Mouse (Mus musculus) kidney, postnatal 0 days (tissue): ENCODE data around the gene Dnaic2. TPM values are rescaled to one million over a fixed set of nuclear protein-coding genes. Genes with fewer than 3 reads are reported as not detected.
A peak's percentile ranks its signal among the peaks of the same experiment; 100 is the strongest.

Experiments used
- ATAC-seq: fragments of 200-750 bp; cut with Nextera tagmentation; replicated peaks from 2 replicates; pipeline ENCODE4 v1.8.0; 2017; ENCODE audit warnings: low read depth, moderate number of reproducible peaks, moderate TSS enrichment, moderate library complexity; ENCODE audit not compliant: low FRiP score
- DNase-seq: peaks from one replicate; pipeline ENCODE4 v3.0.0-alpha.2; 2016; ENCODE audit warnings: low spot score
- H3K27ac ChIP-seq: fragments of 300-500 bp; sonication (generic); 2 replicates; pipeline ENCODE4 v1.5.1; 2014; ENCODE audit warnings: mild to moderate bottlenecking
- H3K27me3 ChIP-seq: fragments of 300-500 bp; sonication (generic); 2 replicates; pipeline ENCODE4 v1.6.1; 2014; ENCODE audit warnings: low read length, mixed read lengths; ENCODE audit not compliant: insufficient read depth
- H3K36me3 ChIP-seq: fragments of 300-500 bp; sonication (generic); 2 replicates; pipeline ENCODE4 v1.6.1; 2014; ENCODE audit warnings: low read length, mixed read lengths; ENCODE audit not compliant: insufficient read depth
- H3K4me1 ChIP-seq: fragments of 300-500 bp; sonication (generic); replicated peaks from 2 replicates; pipeline ENCODE4 v1.6.1; 2014; ENCODE audit warnings: antibody characterized with exemption, low read length, mixed read lengths; ENCODE audit not compliant: insufficient read depth
- H3K4me2 ChIP-seq: fragments of 300-500 bp; sonication (generic); 2 replicates; pipeline ENCODE4 v1.6.1; 2014; ENCODE audit warnings: mild to moderate bottlenecking, low read length, moderate library complexity, mixed read lengths
- H3K4me3 ChIP-seq: fragments of 300-500 bp; sonication (generic); replicated peaks from 2 replicates; pipeline ENCODE4 v1.5.1; 2014; ENCODE audit warnings: low read depth, low read length
- H3K9ac ChIP-seq: fragments of 300-500 bp; sonication (generic); 2 replicates; pipeline ENCODE4 v1.6.1; 2014; ENCODE audit warnings: low read depth, low read length
- H3K9me3 ChIP-seq: fragments of 300-500 bp; sonication (generic); replicated peaks from 2 replicates; pipeline ENCODE4 v1.6.1; 2016; ENCODE audit warnings: low read length, inconsistent platforms, mixed read lengths
- CTCF ChIP-seq: IDR thresholded peaks from 2 replicates; pipeline ENCODE4 v1.5.1; 2016; ENCODE audit warnings: antibody characterized with exemption, low read depth, mild to moderate bottlenecking, moderate library complexity
- WGBS: fragments of 180-500 bp; shearing (Covaris S2); extraction: QIAGEN DNeasy Blood & Tissue Kit; methylation state at CpG from one replicate; pipeline ENCODE4 v1.1.7; 2014; 5-methylcytosine and 5-hydroxymethylcytosine counted together
- polyA plus RNA-seq: library from polyadenylated mRNA; unstranded; fragments of >200 nt; fragmentation: Nextera tagmentation; extraction: Ambion mirVana; gene quantifications from 2 replicates; pipeline ENCODE4 v1.2.1, GENCODE M21; 2015

Dnaic2 gene
- polyA plus RNA-seq, 1 experiment from 2014 or later: 0.43 TPM

GRCm38 (mm10) chr11:114724787-114725590, 2.2 kb upstream of the Dnaic2 start:
- Histone ChIP-seq H3K9me3 (no peaks in the 10 kb centered on the region), H3K4me3 (no peak overlapping the region), H3K36me3 (no peaks in the 10 kb centered on the region), H3K4me1 (0 out of 2 replicates have a peak, but pooled peaks cover 4% of the 10 kb centered on the region), H3K4me2 (no peak overlapping the region), H3K9ac (no peak overlapping the region), H3K27ac (no peak overlapping the region), H3K27me3 (no peaks in the 10 kb centered on the region)
- TF ChIP-seq CTCF: no peak
- 47% methylated on average over 11 of the region's 11 CpGs for WGBS
- ATAC-seq (no peak), DNase-seq (peak; percentile 47)

DNA sequence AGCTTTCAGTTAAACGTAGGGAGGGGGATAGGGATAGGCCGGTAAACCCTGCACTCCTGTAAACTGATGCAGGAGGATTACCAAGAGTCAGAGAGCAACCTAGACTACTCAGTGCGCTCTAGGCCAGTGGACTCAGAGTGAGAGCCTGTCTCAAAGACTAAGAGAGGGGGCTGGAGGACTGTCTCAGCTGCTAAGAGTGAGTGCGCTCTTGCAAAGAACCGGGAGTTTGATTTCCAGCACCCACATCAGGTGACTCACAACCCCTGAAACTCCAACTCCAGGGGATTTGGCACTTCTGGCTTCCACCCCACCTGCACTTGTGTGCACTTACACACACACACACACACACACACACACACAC, 598 bp downstream of the Dnaic2 start:
- Histone ChIP-seq H3K4me1 (0 out of 2 replicates have a peak, but pooled peaks cover 4% of the 10 kb centered on the region), H3K4me3 (no peak overlapping the region), H3K36me3 (no peaks in the 10 kb centered on the region), H3K9ac (0 out of 2 replicates have a peak overlapping the region, but pooled peaks have one; percentile 13), H3K27ac (no peak overlapping the region), H3K9me3 (no peaks in the 10 kb centered on the region), H3K27me3 (no peaks in the 10 kb centered on the region), H3K4me2 (peak overlapping the region; percentile 50)
- TF ChIP-seq CTCF: no peak
- DNase-seq (no peak), ATAC-seq (no peak)
- WGBS: 31% methylated on average over 5 of the region's 5 CpGs

- Histone ChIP-seq H3K4me3 (no peak overlapping the region), H3K36me3 (no peaks in the 10 kb centered on the region), H3K9me3 (no peaks in the 10 kb centered on the region), H3K27ac (no peak overlapping the region), H3K27me3 (no peaks in the 10 kb centered on the region), H3K9ac (no peak overlapping the region), H3K4me2 (no peak overlapping the region), H3K4me1 (0 out of 2 replicates have a peak, but pooled peaks cover 4% of the 10 kb centered on the region)
- no peak for DNase-seq
- no peak for ATAC-seq
- WGBS: 54% methylated on average over 5 of the region's 5 CpGs
- no peak for TF ChIP-seq CTCF
These were observed 1.1 kb downstream of the Dnaic2 start for GRCm38 (mm10) chr11:114728333-114728732.

- WGBS: 48% methylated on average over 6 of the region's 6 CpGs
- Histone ChIP-seq H3K4me3 (no peak overlapping the region), H3K9ac (no peak overlapping the region), H3K9me3 (no peaks in the 10 kb centered on the region), H3K4me1 (0 out of 2 replicates have a peak, but pooled peaks cover 4% of the 10 kb centered on the region), H3K27me3 (no peaks in the 10 kb centered on the region), H3K4me2 (no peak overlapping the region), H3K36me3 (no peaks in the 10 kb centered on the region), H3K27ac (no peak overlapping the region)
- DNase-seq: no peak
- peak; percentile 19; the same call in 1 of the 2 replicates for TF ChIP-seq CTCF
- no peak for ATAC-seq
These were observed 2.7 kb downstream of the Dnaic2 start for GRCm38 (mm10) chr11:114729832-114730363.

GRCm38 (mm10) chr11:114731711-114732110, 4.5 kb downstream of the Dnaic2 start:
- ATAC-seq (no peak), DNase-seq (no peak)
- Histone ChIP-seq H3K9me3 (no peaks in the 10 kb centered on the region), H3K4me3 (no peak overlapping the region), H3K36me3 (no peaks in the 10 kb centered on the region), H3K4me1 (0 out of 2 replicates have a peak, but pooled peaks cover 4% of the 10 kb centered on the region), H3K9ac (no peak overlapping the region), H3K27ac (no peak overlapping the region), H3K27me3 (no peaks in the 10 kb centered on the region), H3K4me2 (no peak overlapping the region)
- TF ChIP-seq CTCF: 0 out of 2 replicates have a peak, but pooled peaks have one; percentile 9
- 68% methylated on average over 4 of the region's 4 CpGs for WGBS

DNA sequence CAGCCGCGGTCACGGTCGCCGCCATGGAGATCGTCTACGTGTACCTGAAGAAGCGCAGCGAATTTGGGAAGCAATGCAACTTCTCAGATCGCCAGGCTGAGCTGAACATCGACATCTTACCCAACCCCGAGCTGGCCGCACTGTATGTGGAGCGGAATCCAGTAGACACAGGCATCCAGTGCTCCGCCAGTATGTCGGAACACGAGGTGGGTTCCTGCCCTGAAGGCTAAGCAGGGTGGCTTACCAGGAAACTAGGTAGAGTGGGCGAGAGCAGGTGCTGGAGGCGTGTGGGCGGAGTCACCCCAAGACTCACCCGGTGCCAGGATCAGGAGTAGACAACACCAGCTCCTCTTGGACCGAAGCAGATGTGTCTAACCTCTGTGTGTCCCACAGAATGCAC, 5.7 kb downstream of the Dnaic2 start:
- WGBS: 79% methylated on average over 22 of the region's 22 CpGs

More for the DNA sequence above, 5.7 kb downstream of the Dnaic2 start:
- Histone ChIP-seq H3K9me3 (no peaks in the 10 kb centered on the region), H3K4me1 (no peaks in the 10 kb centered on the region), H3K4me2 (no peak overlapping the region), H3K4me3 (no peak overlapping the region), H3K27ac (no peak overlapping the region), H3K36me3 (no peaks in the 10 kb centered on the region), H3K27me3 (no peaks in the 10 kb centered on the region), H3K9ac (no peak overlapping the region)
- no peak for DNase-seq
- TF ChIP-seq CTCF: no peak
- ATAC-seq: no peak
